Mouse (Mus musculus) stomach, postnatal 0 days (tissue): ENCODE measurements at regions not wholly inside any gene's neighbourhood (a gene's known extent, or its start where the extent isn't known, plus 50 kb on each side); places are given as distances from the start of the nearest gene placed in this dataset.

ENCODE experiments used
- ATAC-seq: fragments of 200-750 bp; cut with Nextera tagmentation; 2 replicates; pipeline ENCODE4 v1.8.0; 2017; ENCODE audit not compliant: low FRiP score, low TSS enrichment
- DNase-seq: peaks from one replicate; pipeline ENCODE4 v3.0.0-alpha.2; 2016; ENCODE audit warnings: low spot score
- H3K27ac ChIP-seq: fragments of 300-500 bp; sonication (generic); replicated peaks from 2 replicates; pipeline ENCODE4 v1.5.1; 2014; ENCODE audit warnings: mild to moderate bottlenecking, control low read depth
- H3K27me3 ChIP-seq: fragments of 300-500 bp; sonication (generic); 2 replicates; pipeline ENCODE4 v1.6.1; 2014; ENCODE audit warnings: low read length; ENCODE audit not compliant: control insufficient read depth, insufficient read depth
- H3K36me3 ChIP-seq: fragments of 300-500 bp; sonication (generic); 2 replicates; pipeline ENCODE4 v1.6.1; 2014; ENCODE audit warnings: low read length, mixed read lengths; ENCODE audit not compliant: control insufficient read depth, insufficient read depth
- H3K4me1 ChIP-seq: fragments of 300-500 bp; sonication (generic); replicated peaks from 2 replicates; pipeline ENCODE4 v1.6.1; 2014; ENCODE audit warnings: antibody characterized with exemption; ENCODE audit not compliant: control insufficient read depth, insufficient read depth
- H3K4me2 ChIP-seq: fragments of 300-500 bp; sonication (generic); replicated peaks from 2 replicates; pipeline ENCODE4 v1.6.1; 2014; ENCODE audit warnings: low read depth, mild to moderate bottlenecking, control low read depth, moderate library complexity
- H3K4me3 ChIP-seq: fragments of 300-500 bp; sonication (generic); 2 replicates; pipeline ENCODE4 v1.5.1; 2014; ENCODE audit warnings: low read depth, low read length, control low read depth
- H3K9ac ChIP-seq: fragments of 300-500 bp; sonication (generic); 2 replicates; pipeline ENCODE4 v1.6.1; 2014; ENCODE audit warnings: mild to moderate bottlenecking, low read length, control low read depth, mixed read lengths
- H3K9me3 ChIP-seq: fragments of 300-500 bp; sonication (generic); 2 replicates; pipeline ENCODE4 v1.6.1; 2016; ENCODE audit warnings: low read length; ENCODE audit not compliant: control insufficient read depth
- CTCF ChIP-seq: IDR thresholded peaks from 2 replicates; pipeline ENCODE4 v1.5.1; 2016; ENCODE audit warnings: antibody characterized with exemption, low read depth, mild to moderate bottlenecking, moderate library complexity
- EP300 ChIP-seq: optimal IDR thresholded peaks from 2 replicates; pipeline ENCODE3; 2016; ENCODE audit warnings: antibody characterized with exemption
- WGBS: fragments of 180-500 bp; shearing (Covaris S2); extraction: QIAGEN DNeasy Blood & Tissue Kit; methylation state at CpG from one replicate; pipeline ENCODE4 v1.1.7; 2014; 5-methylcytosine and 5-hydroxymethylcytosine counted together

- no peaks in the 10 kb centered on the region for H3K27me3 ChIP-seq
- TF ChIP-seq CTCF, result no peak
- TF ChIP-seq EP300, result no peak
- H3K36me3 ChIP-seq, result no peaks in the 10 kb centered on the region
- DNase-seq (no peak), ATAC-seq (no peak)
- H3K4me3 ChIP-seq, result no peak overlapping the region
- 70% methylated on average over 5 of the region's 5 CpGs for WGBS
- H3K9me3 ChIP-seq, result no peaks in the 10 kb centered on the region
- no peaks in the 10 kb centered on the region for H3K4me1 ChIP-seq
- no peak overlapping the region for H3K9ac ChIP-seq
- H3K27ac ChIP-seq, result no peak overlapping the region
- no peak overlapping the region for H3K4me2 ChIP-seq
Observed at GRCm38 (mm10) chr15:93663876-93664275, 68.2 kb upstream of the Prickle1 start.

GRCm38 (mm10) chr15:93662601-93663000 lies 66.9 kb upstream of the Prickle1 start:
- H3K36me3 ChIP-seq, result no peaks in the 10 kb centered on the region
- no peak for ATAC-seq
- no peaks in the 10 kb centered on the region for H3K27me3 ChIP-seq
- WGBS, result 94% methylated on average over 1 of the region's 1 CpGs
- TF ChIP-seq EP300 (no peak), CTCF (no peak)
- no peak overlapping the region for H3K4me2 ChIP-seq
- no peak overlapping the region for H3K27ac ChIP-seq
- no peaks in the 10 kb centered on the region for H3K9me3 ChIP-seq
- no peak for DNase-seq
- no peaks in the 10 kb centered on the region for H3K4me1 ChIP-seq
- H3K9ac ChIP-seq, result no peak overlapping the region
- H3K4me3 ChIP-seq, result no peak overlapping the region

- 92% methylated on average over 2 of the region's 2 CpGs for WGBS
- H3K9ac ChIP-seq, result no peak overlapping the region
- ATAC-seq (no peak), DNase-seq (no peak)
- H3K27me3 ChIP-seq, result no peaks in the 10 kb centered on the region
- TF ChIP-seq EP300 (no peak), CTCF (no peak)
- no peak overlapping the region for H3K4me2 ChIP-seq
- H3K36me3 ChIP-seq, result no peaks in the 10 kb centered on the region
- H3K9me3 ChIP-seq, result no peaks in the 10 kb centered on the region
- H3K4me1 ChIP-seq, result no peaks in the 10 kb centered on the region
- H3K27ac ChIP-seq, result no peak overlapping the region
- no peak overlapping the region for H3K4me3 ChIP-seq
Observed at GRCm38 (mm10) chr15:93661801-93662200, 66.1 kb upstream of the Prickle1 start.

- no peaks in the 10 kb centered on the region for H3K27me3 ChIP-seq
- no peak overlapping the region for H3K9ac ChIP-seq
- no peaks in the 10 kb centered on the region for H3K9me3 ChIP-seq
- no peaks in the 10 kb centered on the region for H3K36me3 ChIP-seq
- H3K4me3 ChIP-seq, result no peak overlapping the region
- no peak overlapping the region for H3K4me2 ChIP-seq
- no peak for ATAC-seq
- no peak overlapping the region for H3K27ac ChIP-seq
- no peaks in the 10 kb centered on the region for H3K4me1 ChIP-seq
- WGBS, result 90% methylated on average over 14 of the region's 14 CpGs
- no peak for DNase-seq
- TF ChIP-seq CTCF (no peak), EP300 (no peak)
Observed at GRCm38 (mm10) chr15:93660952-93661648, 65.4 kb upstream of the Prickle1 start.

DNA sequence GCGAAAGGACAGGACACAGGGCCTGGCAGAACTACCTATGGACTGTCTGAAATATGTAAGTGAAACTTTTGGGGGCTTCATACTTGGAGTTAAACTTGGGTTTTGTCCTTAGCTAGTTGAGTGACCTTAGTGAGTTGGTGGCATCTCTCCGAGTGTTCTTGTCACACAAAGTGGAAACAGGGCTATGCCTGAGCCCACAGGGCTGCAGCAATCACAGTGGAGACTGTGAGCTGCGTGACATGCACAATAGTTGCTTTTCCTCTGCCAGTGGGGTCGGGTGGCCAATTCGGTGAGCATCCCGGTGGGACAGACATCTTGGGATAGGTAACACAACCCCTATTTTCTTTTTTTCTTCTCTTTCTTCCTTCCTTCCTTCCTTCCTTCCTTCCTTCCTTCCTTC lies 61.5 kb upstream of the Prickle1 start:
- 85% methylated on average over 6 of the region's 6 CpGs for WGBS
- Histone ChIP-seq H3K27ac (no peak overlapping the region), H3K4me1 (no peaks in the 10 kb centered on the region), H3K27me3 (no peaks in the 10 kb centered on the region), H3K9me3 (no peaks in the 10 kb centered on the region), H3K4me2 (no peak overlapping the region), H3K36me3 (no peaks in the 10 kb centered on the region), H3K9ac (no peak overlapping the region), H3K4me3 (no peak overlapping the region)
- ATAC-seq (no peak), DNase-seq (no peak)
- no peak for TF ChIP-seq EP300
- TF ChIP-seq CTCF, result no peak

DNA sequence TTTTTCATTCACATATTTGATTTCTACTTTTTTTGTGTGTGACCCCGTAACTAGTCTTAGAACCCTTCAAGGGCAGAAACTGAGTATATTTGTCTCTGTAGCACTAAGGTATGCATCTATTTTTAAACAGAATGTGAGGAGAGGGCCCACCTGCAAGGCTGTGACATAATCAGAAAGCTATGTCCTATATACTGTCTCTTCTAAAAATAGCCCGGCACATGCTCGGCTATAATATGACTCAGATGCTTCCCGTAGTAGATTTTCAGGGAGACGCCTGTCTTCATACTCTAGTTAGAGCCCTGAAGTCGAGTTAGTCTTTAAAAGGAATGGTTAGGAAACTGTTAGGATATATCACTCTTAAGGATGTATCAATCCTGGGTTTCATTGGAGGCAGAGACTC lies 61.0 kb upstream of the Prickle1 start:
- Histone ChIP-seq H3K4me1 (no peaks in the 10 kb centered on the region), H3K9me3 (no peaks in the 10 kb centered on the region), H3K27me3 (no peaks in the 10 kb centered on the region), H3K4me2 (no peak overlapping the region), H3K27ac (no peak overlapping the region), H3K4me3 (no peak overlapping the region), H3K9ac (no peak overlapping the region), H3K36me3 (no peaks in the 10 kb centered on the region)
- 38% methylated on average over 6 of the region's 6 CpGs for WGBS
- TF ChIP-seq EP300, result no peak
- no peak for TF ChIP-seq CTCF
- ATAC-seq (0 out of 2 replicates have a peak, but pooled peaks have one; percentile 57), DNase-seq (no peak)
